Mouse (Mus musculus): ENCODE results near the gene Kcnd3. TPM values are rescaled to one million over a fixed set of nuclear protein-coding genes. Genes with fewer than 3 reads are reported as not detected.

Kcnd3 gene
- total and polyA plus RNA-seq, 3 experiments: 8.4 to 11.8 (median 9.0) TPM

DNA sequence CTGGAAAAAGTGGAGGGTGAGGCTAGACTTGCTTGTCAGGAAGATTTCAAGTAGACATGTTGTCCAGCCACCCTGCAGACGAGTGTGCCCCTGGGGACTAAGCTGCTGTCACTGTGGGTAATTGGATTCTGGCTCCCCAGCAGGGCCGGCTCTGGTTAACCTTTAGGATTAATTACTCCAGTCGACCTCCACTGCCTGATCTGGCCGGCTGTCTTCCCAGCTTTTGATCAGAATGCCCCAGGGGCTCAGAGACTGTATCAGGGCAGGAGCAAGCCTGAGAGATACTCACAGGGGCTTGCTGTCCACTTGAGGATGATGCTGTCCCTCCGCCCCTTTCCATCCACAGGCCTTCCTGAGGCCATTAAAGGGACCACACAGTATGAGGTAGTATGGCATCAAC, 77.6 kb downstream of the Kcnd3 start:
- 33% methylated on average over 5 of the region's 5 CpGs for WGBS
- Histone ChIP-seq H3K79me2 (replicated peaks; ENCODE audit: control insufficient read depth, insufficient read depth, low read length) (no peaks in the 10 kb centered on the region), H3K4me1 (ENCODE audit: control insufficient read depth, insufficient read depth, low read length) (no peaks in the 10 kb centered on the region), H3K9ac (ENCODE audit: low read depth, low read length) (no peak overlapping the region), H3K36me3 (ENCODE audit: control insufficient read depth, insufficient read depth, low read length) (no peaks in the 10 kb centered on the region), H3K27ac (no peak overlapping the region), H3K27me3 (ENCODE audit: control insufficient read depth, insufficient read depth, low read length) (no peaks in the 10 kb centered on the region), H3K4me3 (no peak overlapping the region)
- DNase-seq: no peak
- intact Hi-C loops (cut with DNase I): loop anchor here (10.0 kb wide), 1 partner anchor 115 kb away; no protein-coding TSS in a partner anchor
- TF ChIP-seq EP300 (IDR thresholded peaks at IDR 0.05; ENCODE audit: insufficient read depth, low read depth, low read length) (no peak), CTCF (IDR thresholded peaks at IDR 0.05) (no peak), POLR2A (IDR thresholded peaks at IDR 0.05; ENCODE audit: insufficient read depth, low read depth, low read length) (no peak)

DNA sequence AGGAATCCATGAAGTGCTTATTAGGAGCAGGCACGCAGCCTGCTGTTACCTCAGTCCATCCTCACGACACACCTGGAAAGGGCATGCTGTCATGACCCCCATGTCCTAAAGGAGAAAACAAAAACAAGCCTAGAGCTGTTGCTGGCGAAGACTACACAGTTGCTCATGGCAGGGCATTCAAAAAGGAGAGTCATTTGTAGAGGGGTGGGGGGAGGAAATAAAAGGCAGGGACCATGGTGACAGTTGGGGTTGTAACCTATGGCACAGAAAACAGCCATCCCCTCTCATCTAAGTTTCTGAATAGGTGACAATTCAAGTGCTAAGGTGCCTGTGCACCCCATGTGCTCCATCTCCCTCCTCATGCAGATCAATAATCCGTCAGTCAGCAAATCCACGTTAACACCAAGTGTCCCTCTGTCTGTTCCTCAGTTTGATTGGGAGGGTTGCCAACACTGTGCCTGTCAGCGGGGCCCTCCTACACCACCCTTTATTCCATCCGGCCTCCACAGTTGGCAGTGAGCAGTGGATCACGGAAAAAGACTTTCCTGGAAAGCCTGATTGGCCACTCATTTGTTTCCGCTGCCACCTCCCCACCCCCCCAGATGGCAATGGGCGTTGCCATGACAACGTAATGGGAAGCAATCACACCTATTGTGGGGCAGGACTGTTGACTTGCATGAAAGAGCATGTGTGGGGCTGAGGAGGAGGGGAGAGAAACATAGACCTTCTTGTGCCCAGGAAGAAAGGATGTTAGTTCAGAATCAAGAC, 78.4 kb downstream of the Kcnd3 start:
- no peaks in the 10 kb centered on the region for H3K4me1 ChIP-seq (ENCODE audit: control insufficient read depth, insufficient read depth, low read length)
- H3K27ac ChIP-seq: no peak overlapping the region
- intact Hi-C loops (cut with DNase I): no loop called here
- no peak for TF ChIP-seq EP300 (IDR thresholded peaks at IDR 0.05; ENCODE audit: insufficient read depth, low read depth, low read length)
- no peak for TF ChIP-seq POLR2A (IDR thresholded peaks at IDR 0.05; ENCODE audit: insufficient read depth, low read depth, low read length)
- no peak for TF ChIP-seq CTCF (IDR thresholded peaks at IDR 0.05)
- H3K79me2 ChIP-seq (replicated peaks; ENCODE audit: control insufficient read depth, insufficient read depth, low read length): no peaks in the 10 kb centered on the region
- DNase-seq: no peak
- WGBS: 42% methylated on average over 11 of the region's 11 CpGs
- H3K9ac ChIP-seq (ENCODE audit: low read depth, low read length): no peak overlapping the region
- no peaks in the 10 kb centered on the region for H3K27me3 ChIP-seq (ENCODE audit: control insufficient read depth, insufficient read depth, low read length)
- no peaks in the 10 kb centered on the region for H3K36me3 ChIP-seq (ENCODE audit: control insufficient read depth, insufficient read depth, low read length)
- H3K4me3 ChIP-seq: no peak overlapping the region

DNA sequence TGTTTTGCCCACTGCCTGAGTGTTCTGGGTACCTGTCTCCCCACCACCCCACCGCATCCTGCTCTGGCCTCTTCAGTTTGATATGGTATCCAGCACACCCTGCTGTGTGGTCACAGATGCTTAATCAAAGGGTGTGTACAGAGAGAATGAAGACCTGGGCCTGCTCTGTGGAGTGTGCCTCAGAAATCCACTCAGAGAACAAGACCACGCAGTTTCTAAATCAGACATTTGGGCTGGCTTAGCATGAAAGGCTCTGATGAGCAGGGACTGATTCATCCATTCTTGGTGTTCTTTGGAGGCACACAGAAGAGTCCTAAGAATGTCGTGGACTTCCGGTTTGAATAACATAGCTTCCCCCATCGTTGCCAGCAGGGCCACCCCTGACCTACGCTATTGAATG, 86.3 kb downstream of the Kcnd3 start:
- no peaks in the 10 kb centered on the region for H3K79me2 ChIP-seq (replicated peaks; ENCODE audit: control insufficient read depth, insufficient read depth, low read length)
- DNase-seq: no peak
- WGBS: 35% methylated on average over 6 of the region's 6 CpGs
- intact Hi-C loops (cut with DNase I): loop anchor here (2.0 kb wide), 2 partner anchors 16 to 86 kb away; partner anchors contain the start of gene Kcnd3
- H3K4me1 ChIP-seq (ENCODE audit: control insufficient read depth, insufficient read depth, low read length): peaks cover 2% of the 10 kb centered on the region; the same call in 1 of the 2 replicates
- no peaks in the 10 kb centered on the region for H3K27me3 ChIP-seq (ENCODE audit: control insufficient read depth, insufficient read depth, low read length)
- no peak overlapping the region for H3K4me3 ChIP-seq
- TF ChIP-seq EP300 (IDR thresholded peaks at IDR 0.05; ENCODE audit: insufficient read depth, low read depth, low read length) (no peak), POLR2A (IDR thresholded peaks at IDR 0.05; ENCODE audit: insufficient read depth, low read depth, low read length) (no peak), CTCF (IDR thresholded peaks at IDR 0.05) (no peak)
- peak overlapping the region; percentile 76 for H3K27ac ChIP-seq
- H3K36me3 ChIP-seq (ENCODE audit: control insufficient read depth, insufficient read depth, low read length): no peaks in the 10 kb centered on the region
- no peak overlapping the region for H3K9ac ChIP-seq (ENCODE audit: low read depth, low read length)

DNA sequence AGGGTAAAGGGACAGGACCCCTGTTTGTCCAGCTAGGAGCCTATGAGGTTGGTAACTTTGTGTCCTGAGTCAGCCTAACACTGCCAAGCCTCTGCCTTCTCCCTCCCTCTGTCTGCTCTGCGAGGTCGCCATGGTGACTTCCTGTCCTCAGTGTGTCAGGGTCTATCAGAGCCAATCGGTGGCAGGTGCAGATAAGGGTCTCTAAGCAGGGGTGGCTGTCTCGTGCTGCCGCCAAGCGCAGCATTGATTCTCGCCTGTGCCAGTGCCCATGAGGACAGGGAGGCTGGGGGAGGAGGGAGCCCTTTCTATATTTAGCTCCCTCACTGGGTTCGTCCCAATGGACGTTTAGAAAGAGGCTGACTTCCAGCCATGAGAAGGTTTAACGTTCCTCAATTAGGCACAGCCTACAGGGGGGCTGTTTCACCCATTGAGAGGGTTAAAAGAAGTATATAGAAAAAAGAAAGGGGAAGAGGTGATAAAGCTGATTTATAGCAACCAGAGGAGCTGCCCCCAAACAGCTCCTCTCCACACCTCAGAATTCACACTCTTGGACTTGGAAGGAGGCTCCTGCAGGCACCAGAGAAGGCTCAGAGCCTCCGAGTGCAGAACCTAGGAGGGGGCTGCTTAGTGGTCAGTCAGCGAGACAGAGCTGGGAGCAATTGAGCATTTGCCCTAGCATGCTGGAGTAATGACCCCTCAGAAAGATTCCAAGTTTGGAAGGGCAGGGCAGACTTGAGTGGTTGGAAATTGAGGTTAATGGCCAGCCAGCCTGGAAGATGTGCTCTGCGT, 86.9 kb downstream of the Kcnd3 start:
- intact Hi-C loops (cut with DNase I): loop anchor here (2.0 kb wide), 2 partner anchors 16 to 86 kb away; partner anchors contain the start of gene Kcnd3

DNA sequence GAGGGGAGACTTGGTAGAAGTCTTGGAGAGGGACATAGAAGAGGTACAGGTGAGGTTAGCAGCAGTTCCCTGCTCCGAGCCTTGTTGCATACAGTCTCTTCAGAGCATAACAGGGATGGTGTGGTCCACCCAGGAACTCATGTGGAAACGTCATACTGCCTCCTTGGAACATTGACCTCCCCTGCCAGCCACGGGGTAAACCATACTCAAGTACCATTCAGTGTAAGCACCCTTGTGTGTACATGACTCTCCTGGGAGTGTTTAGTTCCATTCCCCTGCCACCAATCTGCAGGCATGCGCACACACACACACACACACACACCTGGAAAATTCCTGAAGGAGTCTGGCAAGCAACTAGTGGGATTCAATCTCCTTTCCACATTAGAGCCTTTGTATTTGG, 90.6 kb downstream of the Kcnd3 start:
- no peak overlapping the region for H3K9ac ChIP-seq (ENCODE audit: low read depth, low read length)
- no peaks in the 10 kb centered on the region for H3K79me2 ChIP-seq (replicated peaks; ENCODE audit: control insufficient read depth, insufficient read depth, low read length)
- WGBS: 84% methylated on average over 4 of the region's 4 CpGs
- no peaks in the 10 kb centered on the region for H3K36me3 ChIP-seq (ENCODE audit: control insufficient read depth, insufficient read depth, low read length)
- DNase-seq: no peak
- H3K27ac ChIP-seq: no peak overlapping the region
- H3K4me3 ChIP-seq: no peak overlapping the region
- H3K27me3 ChIP-seq (ENCODE audit: control insufficient read depth, insufficient read depth, low read length): no peaks in the 10 kb centered on the region
- intact Hi-C loops (cut with DNase I): loop anchor here (5.0 kb wide), 1 partner anchor 60 kb away; no protein-coding TSS in a partner anchor
- no peak for TF ChIP-seq POLR2A (IDR thresholded peaks at IDR 0.05; ENCODE audit: insufficient read depth, low read depth, low read length)
- no peak for TF ChIP-seq CTCF (IDR thresholded peaks at IDR 0.05)
- no peak for TF ChIP-seq EP300 (IDR thresholded peaks at IDR 0.05; ENCODE audit: insufficient read depth, low read depth, low read length)
- peaks cover 3% of the 10 kb centered on the region for H3K4me1 ChIP-seq (ENCODE audit: control insufficient read depth, insufficient read depth, low read length)

More for the DNA sequence above, 86.9 kb downstream of the Kcnd3 start:
- DNase-seq: peak; percentile 45 to 74
- H3K27ac ChIP-seq: peak overlapping the region; percentile 76
- no peaks in the 10 kb centered on the region for H3K36me3 ChIP-seq (ENCODE audit: control insufficient read depth, insufficient read depth, low read length)
- no peaks in the 10 kb centered on the region for H3K27me3 ChIP-seq (ENCODE audit: control insufficient read depth, insufficient read depth, low read length)
- no peaks in the 10 kb centered on the region for H3K79me2 ChIP-seq (replicated peaks; ENCODE audit: control insufficient read depth, insufficient read depth, low read length)
- H3K4me1 ChIP-seq (ENCODE audit: control insufficient read depth, insufficient read depth, low read length): peaks cover 2% of the 10 kb centered on the region; the same call in 1 of the 2 replicates
- no peak overlapping the region for H3K9ac ChIP-seq (ENCODE audit: low read depth, low read length)
- H3K4me3 ChIP-seq: no peak overlapping the region
- 11% methylated on average over 13 of the region's 13 CpGs for WGBS
- TF ChIP-seq EP300 (IDR thresholded peaks at IDR 0.05; ENCODE audit: insufficient read depth, low read depth, low read length): peak; percentile 75
- TF ChIP-seq CTCF (IDR thresholded peaks at IDR 0.05): no peak
- no peak for TF ChIP-seq POLR2A (IDR thresholded peaks at IDR 0.05; ENCODE audit: insufficient read depth, low read depth, low read length)

Data from heart, adult 2 months (tissue).